Mouse (Mus musculus): ENCODE results near the gene Sept6. TPM values are rescaled to one million over a fixed set of nuclear protein-coding genes. Genes with fewer than 3 reads are reported as not detected.

Sept6 gene
- total and polyA plus RNA-seq, 3 experiments, result 8.8 to 24.9 (median 16.7) TPM

DNA sequence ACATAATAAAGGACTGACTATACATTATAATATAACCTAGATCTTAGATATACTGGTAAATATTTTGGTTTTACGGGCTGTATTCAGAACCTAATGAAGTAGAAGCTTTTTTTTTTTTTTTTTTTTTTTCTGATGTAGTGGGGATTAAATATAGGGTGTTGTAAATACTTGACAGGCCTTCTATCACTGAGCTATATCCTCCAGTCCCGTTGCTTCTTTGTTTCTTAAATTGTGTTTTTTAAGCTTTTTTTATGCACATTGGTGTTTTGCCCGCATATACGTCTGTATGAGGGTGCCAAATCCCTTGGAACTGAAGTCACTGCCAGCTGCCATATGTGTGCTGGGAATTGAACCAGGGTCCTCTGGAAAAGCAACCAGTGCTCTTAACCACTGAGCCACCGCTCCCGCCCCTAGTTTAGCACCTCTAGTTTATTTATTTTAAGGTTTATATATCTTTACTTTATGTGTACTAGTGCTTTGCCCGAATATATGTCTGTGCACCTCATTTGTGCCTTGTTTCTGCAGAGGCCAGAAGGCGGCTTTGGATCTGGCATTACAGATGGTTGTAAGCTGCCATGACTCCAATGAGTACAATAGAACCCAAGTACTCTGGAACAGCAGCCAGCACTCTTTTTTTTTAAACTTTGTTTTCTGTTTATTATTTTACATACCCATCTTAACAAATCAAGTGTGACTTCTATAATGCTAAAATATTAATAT lies 126.8 kb downstream of the Sept6 start:
- no peak for DNase-seq

DNA sequence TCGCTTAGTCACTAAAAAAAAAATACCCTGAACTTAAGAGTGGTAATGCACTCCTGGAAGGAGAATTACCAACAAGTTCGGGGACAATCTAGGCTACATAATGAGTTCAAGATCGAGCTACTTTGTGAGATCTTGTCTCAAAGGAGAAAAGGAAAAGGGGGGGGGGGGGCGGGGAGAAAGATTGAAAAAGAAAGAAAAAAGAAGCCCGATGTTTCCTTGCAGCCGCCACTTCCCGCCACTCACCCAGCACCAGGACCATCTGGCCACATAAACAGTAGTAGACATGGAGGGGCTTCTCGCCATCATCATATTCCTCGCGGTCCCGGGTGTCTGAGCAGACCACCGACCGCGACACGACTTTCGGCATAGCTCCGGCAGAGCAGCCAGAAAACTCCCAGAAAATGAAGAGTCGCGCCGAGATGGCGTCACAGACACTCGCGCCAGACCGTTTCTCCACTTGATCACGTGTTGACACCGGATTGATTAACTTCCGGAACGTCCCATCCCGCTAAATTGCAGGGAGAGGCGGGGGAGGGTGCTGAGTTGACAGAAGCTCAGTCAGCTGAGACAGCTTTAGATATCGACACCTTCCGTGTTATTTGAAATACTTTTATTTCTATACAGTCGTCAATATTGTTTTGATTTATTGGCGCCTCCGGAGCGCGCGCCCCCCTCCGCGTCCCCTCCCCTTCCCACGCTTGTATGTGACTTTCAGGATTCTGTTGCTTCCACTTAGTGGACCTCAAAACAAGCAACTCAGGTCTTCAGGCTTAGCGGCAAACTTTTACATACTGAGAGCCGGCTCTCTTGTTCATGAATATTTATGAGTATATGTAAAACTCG lies 127.6 kb downstream of the Sept6 start:
- DNase-seq, result peak; percentile 87

Other genes starting within 250 kb of the Sept6 start
- gene Slc25a43, start 248.1 kb downstream of the Sept6 start, total RNA-seq (2021), result 1 to 10 TPM; 1.0 to 1.1 TPM
- gene Slc25a43, start 248.1 kb downstream of the Sept6 start, polyA plus RNA-seq (2012; rRNA removed), result 2.8 and 3.4 TPM in 2 replicates
- 100 to 1,000 TPM; 382 to 504 TPM for gene Slc25a5, start 196.1 kb downstream of the Sept6 start, total RNA-seq (2021)
- gene Slc25a5, start 196.1 kb downstream of the Sept6 start, polyA plus RNA-seq (2012; rRNA removed), result 261 and 313 TPM in 2 replicates
- gene Ube2a, start 117.9 kb downstream of the Sept6 start, total RNA-seq (2021), result 10 to 100 TPM; 66.8 to 74.4 TPM
- gene Ube2a, start 117.9 kb downstream of the Sept6 start, polyA plus RNA-seq (2012; rRNA removed), result 33.2 and 38.6 TPM in 2 replicates
- 10 to 100 TPM; 47.8 to 56.8 TPM for gene C330007P06Rik, start 117.7 kb downstream of the Sept6 start, total RNA-seq (2021)
- 8.8 and 10.1 TPM in 2 replicates for gene C330007P06Rik, start 117.7 kb downstream of the Sept6 start, polyA plus RNA-seq (2012; rRNA removed)
- 10 to 100 TPM in 1 of 2 experiments, 1 to 10 TPM in 1; 9.2 to 15.3 TPM for gene Nkrf, start 88.9 kb downstream of the Sept6 start, total RNA-seq (2021)
- 0.09 and 0.12 TPM in 2 replicates for gene Nkrf, start 88.9 kb downstream of the Sept6 start, polyA plus RNA-seq (2012; rRNA removed)
- 1 to 10 TPM in 1 of 2 experiments, under 1 TPM in 1; 0.17 to 1.8 TPM for gene Sowahd, start 57.1 kb upstream of the Sept6 start, total RNA-seq (2021)
- gene Sowahd, start 57.1 kb upstream of the Sept6 start, polyA plus RNA-seq (2012; rRNA removed), result 0.13 and 0.46 TPM in 2 replicates
- gene Rpl39, start 93.6 kb upstream of the Sept6 start, total RNA-seq (2021), result 100 to 1,000 TPM; 544 to 632 TPM
- 3.7 and 4.4 TPM in 2 replicates for gene Rpl39, start 93.6 kb upstream of the Sept6 start, polyA plus RNA-seq (2012; rRNA removed)
- gene Upf3b, start 118.5 kb upstream of the Sept6 start, total RNA-seq (2021), result 10 to 100 TPM; 14.6 to 15.2 TPM
- gene Upf3b, start 118.5 kb upstream of the Sept6 start, polyA plus RNA-seq (2012; rRNA removed), result 0.67 and 0.71 TPM in 2 replicates
- gene Nkap, start 135.0 kb upstream of the Sept6 start, total RNA-seq (2021), result 10 to 100 TPM; 14.8 to 15.4 TPM
- 2.4 and 3.3 TPM in 2 replicates for gene Nkap, start 135.0 kb upstream of the Sept6 start, polyA plus RNA-seq (2012; rRNA removed)
- gene Akap14, start 177.0 kb upstream of the Sept6 start, total RNA-seq (2021), result not detected
- gene Akap14, start 177.0 kb upstream of the Sept6 start, polyA plus RNA-seq (2012; rRNA removed), result not detected in 2 replicates
- 100 to 1,000 TPM; 364 to 574 TPM for gene Ndufa1, start 199.4 kb upstream of the Sept6 start, total RNA-seq (2021)
- 83.7 and 84.5 TPM in 2 replicates for gene Ndufa1, start 199.4 kb upstream of the Sept6 start, polyA plus RNA-seq (2012; rRNA removed)
- 1 to 10 TPM; 3.1 to 5.3 TPM for gene Rnf113a1, start 199.5 kb upstream of the Sept6 start, total RNA-seq (2021)
- 1.4 and 1.8 TPM in 2 replicates for gene Rnf113a1, start 199.5 kb upstream of the Sept6 start, polyA plus RNA-seq (2012; rRNA removed)
- gene Gm9, start 219.2 kb upstream of the Sept6 start, total RNA-seq (2021), result not detected
- not detected in 2 replicates for gene Gm9, start 219.2 kb upstream of the Sept6 start, polyA plus RNA-seq (2012; rRNA removed)
- gene Rhox1, start 230.5 kb upstream of the Sept6 start, total RNA-seq (2021), result not detected
- not detected in 2 replicates for gene Rhox1, start 230.5 kb upstream of the Sept6 start, polyA plus RNA-seq (2012; rRNA removed)

All from adrenal gland, adult 2 months (tissue).